Mouse (Mus musculus) midbrain, embryonic 12.5 days (tissue): ENCODE measurements around the gene Serpinb6d. TPM values are rescaled to one million over a fixed set of nuclear protein-coding genes. Genes with fewer than 3 reads are reported as not detected.

Experiments used
- ATAC-seq: fragments of 200-750 bp; cut with Nextera tagmentation; 2 replicates; pipeline ENCODE4 v1.8.0; 2017; ENCODE audit warnings: low read depth, moderate TSS enrichment, moderate library complexity; ENCODE audit not compliant: low FRiP score
- H3K27ac ChIP-seq: fragments of 300-500 bp; sonication (generic); replicated peaks from 2 replicates; pipeline ENCODE4 v1.5.1; 2016; ENCODE audit warnings: mild to moderate bottlenecking
- H3K27me3 ChIP-seq: fragments of 300-500 bp; sonication (generic); 2 replicates; pipeline ENCODE4 v1.6.1; 2016; ENCODE audit warnings: mild to moderate bottlenecking
- H3K36me3 ChIP-seq: fragments of 300-500 bp; sonication (generic); 2 replicates; pipeline ENCODE4 v1.6.1; 2016
- H3K4me1 ChIP-seq: fragments of 300-500 bp; sonication (generic); 2 replicates; pipeline ENCODE4 v1.6.1; 2016
- H3K4me2 ChIP-seq: fragments of 300-500 bp; sonication (generic); replicated peaks from 2 replicates; pipeline ENCODE4 v1.6.1; 2016; ENCODE audit warnings: mild to moderate bottlenecking, moderate library complexity
- H3K4me3 ChIP-seq: fragments of 300-500 bp; sonication (generic); 2 replicates; pipeline ENCODE4 v1.5.1; 2016; ENCODE audit warnings: mild to moderate bottlenecking
- H3K9ac ChIP-seq: fragments of 300-500 bp; sonication (generic); replicated peaks from 2 replicates; pipeline ENCODE4 v1.6.1; 2016; ENCODE audit warnings: mild to moderate bottlenecking, moderate library complexity
- H3K9me3 ChIP-seq: fragments of 300-500 bp; sonication (generic); 2 replicates; pipeline ENCODE4 v1.6.1; 2016; ENCODE audit warnings: mild to moderate bottlenecking
- WGBS: fragments of 180-500 bp; shearing (Covaris S2); methylation state at CpG from one replicate; pipeline ENCODE4 v1.1.7; 2016; 5-methylcytosine and 5-hydroxymethylcytosine counted together
- polyA plus RNA-seq: library from polyadenylated mRNA; unstranded; fragments of >200 nt; fragmentation: Nextera tagmentation; extraction: Ambion mirVana; gene quantifications from 2 replicates; pipeline ENCODE4 v1.2.1, GENCODE M21; 2016

Serpinb6d gene
- polyA plus RNA-seq, result not detected in 2 replicates

DNA sequence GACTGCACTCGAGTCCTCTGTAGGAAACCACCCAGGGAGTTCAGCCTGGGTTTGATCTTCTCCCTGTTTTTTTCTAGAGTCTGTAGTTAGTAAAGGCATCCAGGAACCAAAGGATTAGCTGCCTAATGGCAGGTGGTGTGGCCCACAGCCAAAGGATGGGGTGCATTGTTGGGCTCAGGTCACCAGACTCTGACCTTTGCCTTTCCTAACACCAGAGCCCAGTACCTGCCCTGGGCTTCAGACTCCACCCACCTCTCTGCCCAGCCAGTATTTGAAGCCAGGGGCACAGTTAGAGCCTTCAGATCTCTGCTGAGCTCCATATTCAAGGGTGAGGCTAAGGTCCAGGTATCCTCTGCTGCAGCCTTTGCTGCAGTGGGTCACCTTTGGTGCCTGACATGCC, at the start of gene Serpinb6d:
Gene Serpinb6d (plus strand): TSS at position 301 of the 400 bp plus-strand sequence.
- Histone ChIP-seq H3K27me3 (no peaks in the 10 kb centered on the region), H3K36me3 (no peaks in the 10 kb centered on the region), H3K4me1 (no peaks in the 10 kb centered on the region), H3K4me3 (no peak within 1 kb of the TSS), H3K4me2 (no peak within 1 kb of the TSS), H3K27ac (no peak within 1 kb of the TSS), H3K9me3 (peaks cover 29% of the 10 kb centered on the region), H3K9ac (no peak within 1 kb of the TSS)
- ATAC-seq, result no peak
- WGBS, result 56% methylated on average over 1 of the region's 1 CpGs

DNA sequence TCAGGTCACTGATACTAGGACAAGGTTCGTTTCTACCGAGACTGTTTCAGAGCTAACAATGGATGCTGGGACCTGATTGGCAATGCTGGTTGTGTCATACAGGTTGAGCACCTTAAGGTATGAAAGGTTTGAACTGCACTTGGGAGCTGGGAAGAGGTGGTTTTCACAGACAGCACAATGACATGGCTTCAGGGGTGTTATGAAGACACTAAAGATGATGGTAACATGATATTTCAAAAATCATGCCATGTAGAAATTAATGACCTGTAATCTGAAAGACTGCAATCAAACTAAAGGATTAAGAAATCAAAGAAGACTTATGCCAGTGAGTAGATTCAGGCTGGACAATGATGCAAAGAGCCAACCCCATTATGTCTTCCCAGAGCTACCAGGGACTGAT, 38.3 kb upstream of the Serpinb6d start:
- Histone ChIP-seq H3K9me3 (peaks cover 33% of the 10 kb centered on the region), H3K27me3 (no peaks in the 10 kb centered on the region), H3K27ac (no peak overlapping the region), H3K4me1 (no peaks in the 10 kb centered on the region), H3K36me3 (no peaks in the 10 kb centered on the region), H3K4me2 (no peak overlapping the region), H3K4me3 (no peak overlapping the region), H3K9ac (no peak overlapping the region)
- ATAC-seq, result no peak
- 94% methylated on average over 2 of the region's 2 CpGs for WGBS

DNA sequence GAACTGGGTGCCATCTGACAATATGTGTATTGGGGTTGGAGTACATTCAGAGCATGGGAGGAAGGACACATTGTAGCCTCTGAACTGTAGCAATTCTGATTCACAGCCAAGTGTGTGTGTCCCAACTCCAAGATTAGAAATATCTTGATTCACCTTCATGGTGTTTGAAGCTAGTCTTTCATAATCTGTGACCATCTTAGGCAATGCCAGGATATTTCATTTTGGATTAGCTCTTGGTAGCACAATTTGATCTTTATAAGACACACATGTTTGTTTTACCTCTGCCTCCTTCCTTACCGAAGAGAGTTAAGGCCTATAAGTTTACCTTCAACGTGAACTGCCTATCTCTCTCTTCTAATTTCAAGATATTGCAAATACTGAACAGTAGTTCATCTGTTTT, 18.7 kb upstream of the Serpinb6d start:
- Histone ChIP-seq H3K27ac (no peak overlapping the region), H3K9me3 (peaks cover 30% of the 10 kb centered on the region; the same call in 1 of the 2 replicates), H3K4me1 (no peaks in the 10 kb centered on the region), H3K4me3 (no peak overlapping the region), H3K4me2 (no peak overlapping the region), H3K36me3 (no peaks in the 10 kb centered on the region), H3K9ac (no peak overlapping the region), H3K27me3 (no peaks in the 10 kb centered on the region)
- no peak for ATAC-seq
- 79% methylated on average over 2 of the region's 2 CpGs for WGBS

- no peak for ATAC-seq
- Histone ChIP-seq H3K4me3 (no peak overlapping the region), H3K9ac (no peak overlapping the region), H3K27ac (no peak overlapping the region), H3K4me2 (no peak overlapping the region), H3K36me3 (no peaks in the 10 kb centered on the region), H3K27me3 (no peaks in the 10 kb centered on the region), H3K9me3 (peaks cover 29% of the 10 kb centered on the region), H3K4me1 (no peaks in the 10 kb centered on the region)
Measured at GRCm38 (mm10) chr13:33662550-33662949, 1.3 kb downstream of the Serpinb6d start.

GRCm38 (mm10) chr13:33720296-33720695, 59.1 kb downstream of the Serpinb6d start:
- Histone ChIP-seq H3K36me3 (no peaks in the 10 kb centered on the region), H3K9me3 (peaks cover 15% of the 10 kb centered on the region), H3K4me1 (no peaks in the 10 kb centered on the region), H3K27me3 (no peaks in the 10 kb centered on the region), H3K4me3 (no peak overlapping the region), H3K9ac (no peak overlapping the region), H3K4me2 (no peak overlapping the region), H3K27ac (no peak overlapping the region)
- no peak for ATAC-seq
- 73% methylated on average over 2 of the region's 2 CpGs for WGBS

Other genes with a start within 250 kb of the Serpinb6d start
- not detected in 2 replicates for gene Serpinb9g, start 176.6 kb upstream of the Serpinb6d start, polyA plus RNA-seq
- not detected in 2 replicates for gene Serpinb6e, start 182.0 kb downstream of the Serpinb6d start, polyA plus RNA-seq
- gene Serpinb6c, start 244.3 kb downstream of the Serpinb6d start, polyA plus RNA-seq, result 0.34 TPM in 1 of 2 replicates, not detected in the other